Mouse (Mus musculus) heart, postnatal 0 days (tissue): ENCODE data around the gene Ccdc185. TPM values are rescaled to one million over a fixed set of nuclear protein-coding genes. Genes with fewer than 3 reads are reported as not detected.

ENCODE experiments used
- ATAC-seq: fragments of 200-750 bp; cut with Nextera tagmentation; 2 replicates; pipeline ENCODE4 v1.8.0; 2017; ENCODE audit warnings: low read depth, moderate number of reproducible peaks, moderate library complexity; ENCODE audit not compliant: insufficient read depth
- DNase-seq: peaks from one replicate; pipeline ENCODE4 v3.0.0-alpha.2; 2016; ENCODE audit warnings: low spot score
- H3K27ac ChIP-seq: fragments of 300-500 bp; sonication (generic); 2 replicates; pipeline ENCODE4 v1.5.1; 2014; ENCODE audit warnings: low read depth, mild to moderate bottlenecking
- H3K27me3 ChIP-seq: fragments of 300-500 bp; sonication (generic); 2 replicates; pipeline ENCODE4 v1.6.1; 2014; ENCODE audit warnings: low read length, mixed read lengths; ENCODE audit not compliant: control insufficient read depth, insufficient read depth
- H3K36me3 ChIP-seq: fragments of 300-500 bp; sonication (generic); replicated peaks from 2 replicates; pipeline ENCODE4 v1.6.1; 2014; ENCODE audit warnings: low read length, mixed read lengths; ENCODE audit not compliant: control insufficient read depth, insufficient read depth
- H3K4me1 ChIP-seq: fragments of 300-500 bp; sonication (generic); 2 replicates; pipeline ENCODE4 v1.6.1; 2014; ENCODE audit warnings: antibody characterized with exemption; ENCODE audit not compliant: control insufficient read depth, insufficient read depth
- H3K4me2 ChIP-seq: fragments of 300-500 bp; sonication (generic); 2 replicates; pipeline ENCODE4 v1.6.1; 2014; ENCODE audit warnings: low read depth, mild to moderate bottlenecking, low read length, moderate library complexity
- H3K4me3 ChIP-seq: fragments of 300-500 bp; sonication (generic); 2 replicates; pipeline ENCODE4 v1.5.1; 2014; ENCODE audit warnings: low read depth, low read length
- H3K9ac ChIP-seq: fragments of 300-500 bp; sonication (generic); replicated peaks from 2 replicates; pipeline ENCODE4 v1.6.1; 2014; ENCODE audit warnings: low read depth, low read length, mixed read lengths
- H3K9me3 ChIP-seq: fragments of 300-500 bp; sonication (generic); replicated peaks from 2 replicates; pipeline ENCODE4 v1.6.1; 2016; ENCODE audit warnings: low read length; ENCODE audit not compliant: control insufficient read depth
- CTCF ChIP-seq: IDR thresholded peaks from 2 replicates; pipeline ENCODE4 v1.5.1; 2016; ENCODE audit warnings: antibody characterized with exemption, control low read depth, low read depth
- EP300 ChIP-seq: IDR thresholded peaks from 2 replicates; pipeline ENCODE4 v1.6.1; 2016; ENCODE audit warnings: antibody characterized with exemption, low read depth
- WGBS: fragments of 180-500 bp; shearing (Covaris S2); extraction: QIAGEN DNeasy Blood & Tissue Kit; methylation state at CpG from one replicate; pipeline ENCODE4 v1.1.7; 2014; 5-methylcytosine and 5-hydroxymethylcytosine counted together
- polyA plus RNA-seq: library from polyadenylated mRNA; unstranded; fragments of >200 nt; fragmentation: Nextera tagmentation; extraction: Ambion mirVana; gene quantifications from 2 replicates; pipeline ENCODE4 v1.2.1, GENCODE M21; 2015
- total RNA-seq: library from RNA; depleted of rRNA; stranded (reverse); fragments of >200 nt; gene quantifications from 2 replicates; pipeline ENCODE4 v1.2.3, GENCODE M21; 2014; ENCODE audit warnings: low replicate concordance; rRNA removed

Ccdc185 gene
- total and polyA plus RNA-seq, 2 experiments from 2014 or later: not detected

GRCm38 (mm10) chr1:182711360-182711933 lies 37.5 kb downstream of the Ccdc185 start:
- Histone ChIP-seq H3K27ac (no peak overlapping the region), H3K9me3 (peaks cover 6% of the 10 kb centered on the region; the same call in 1 of the 2 replicates), H3K4me2 (no peak overlapping the region), H3K36me3 (no peaks in the 10 kb centered on the region), H3K9ac (no peak overlapping the region), H3K27me3 (no peaks in the 10 kb centered on the region), H3K4me1 (no peaks in the 10 kb centered on the region), H3K4me3 (no peak overlapping the region)
- ATAC-seq (no peak), DNase-seq (no peak)
- TF ChIP-seq CTCF: no peak
- no peak for TF ChIP-seq EP300
- 20% methylated on average over 7 of the region's 7 CpGs for WGBS

GRCm38 (mm10) chr1:182707459-182707858 lies 41.5 kb downstream of the Ccdc185 start:
- Histone ChIP-seq H3K4me3 (no peak overlapping the region), H3K4me1 (no peaks in the 10 kb centered on the region), H3K36me3 (no peaks in the 10 kb centered on the region), H3K27me3 (no peaks in the 10 kb centered on the region), H3K9ac (no peak overlapping the region), H3K27ac (no peak overlapping the region), H3K9me3 (peaks cover 18% of the 10 kb centered on the region), H3K4me2 (no peak overlapping the region)
- WGBS: 94% methylated on average over 4 of the region's 4 CpGs
- ATAC-seq (no peak), DNase-seq (no peak)
- TF ChIP-seq CTCF: no peak

- DNase-seq: no peak
- Histone ChIP-seq H3K4me1 (no peaks in the 10 kb centered on the region), H3K9me3 (peaks cover 18% of the 10 kb centered on the region), H3K27me3 (no peaks in the 10 kb centered on the region), H3K4me3 (no peak overlapping the region), H3K36me3 (no peaks in the 10 kb centered on the region), H3K27ac (no peak overlapping the region), H3K9ac (no peak overlapping the region), H3K4me2 (no peak overlapping the region)
- ATAC-seq: no peak
- WGBS: 46% methylated on average over 2 of the region's 2 CpGs
- no peak for TF ChIP-seq CTCF
- no peak for TF ChIP-seq EP300
Observed at GRCm38 (mm10) chr1:182704882-182705281, 44.1 kb downstream of the Ccdc185 start.

- ATAC-seq (no peak), DNase-seq (no peak)
- no peak overlapping the region for H3K4me2 ChIP-seq
- no peak overlapping the region for H3K9ac ChIP-seq
- H3K36me3 ChIP-seq: no peaks in the 10 kb centered on the region
- no peak overlapping the region for H3K4me3 ChIP-seq
- no peak overlapping the region for H3K27ac ChIP-seq
- 56% methylated on average over 9 of the region's 9 CpGs for WGBS
- TF ChIP-seq EP300 (no peak), CTCF (no peak)
- H3K4me1 ChIP-seq: no peaks in the 10 kb centered on the region
- H3K27me3 ChIP-seq: no peaks in the 10 kb centered on the region
- no peaks in the 10 kb centered on the region for H3K9me3 ChIP-seq
Observed at GRCm38 (mm10) chr1:182699392-182700347, 49.3 kb downstream of the Ccdc185 start.

Other genes starting within 250 kb of the Ccdc185 start
- 71.2 and 85.4 TPM in 2 replicates for gene Capn2, start 231.6 kb downstream of the Ccdc185 start, total RNA-seq
- 56.8 and 62.6 TPM in 2 replicates for gene Capn2, start 231.6 kb downstream of the Ccdc185 start, polyA plus RNA-seq
- not detected in 2 replicates for gene Capn8, start 184.2 kb downstream of the Ccdc185 start, total RNA-seq
- not detected in 2 replicates for gene Capn8, start 184.2 kb downstream of the Ccdc185 start, polyA plus RNA-seq
- gene Susd4, start 14.7 kb upstream of the Ccdc185 start, total RNA-seq: 0.85 and 6.4 TPM in 2 replicates
- 1.8 and 2.2 TPM in 2 replicates for gene Susd4, start 14.7 kb upstream of the Ccdc185 start, polyA plus RNA-seq
- 1.3 and 1.5 TPM in 2 replicates for gene Tlr5, start 205.6 kb upstream of the Ccdc185 start, total RNA-seq
- gene Tlr5, start 205.6 kb upstream of the Ccdc185 start, polyA plus RNA-seq: 0.74 and 0.92 TPM in 2 replicates